Mouse (Mus musculus) spleen, adult 18-20 months (tissue): Measurements from ENCODE around the gene Rasgrp2.

Source experiments
- DNase-seq, 2 experiments: peaks; one replicate each; pipeline ENCODE4 v3.0.0; 2022; ENCODE audit warnings: mixed read lengths in 2 of 2

The Rasgrp2 gene

DNA sequence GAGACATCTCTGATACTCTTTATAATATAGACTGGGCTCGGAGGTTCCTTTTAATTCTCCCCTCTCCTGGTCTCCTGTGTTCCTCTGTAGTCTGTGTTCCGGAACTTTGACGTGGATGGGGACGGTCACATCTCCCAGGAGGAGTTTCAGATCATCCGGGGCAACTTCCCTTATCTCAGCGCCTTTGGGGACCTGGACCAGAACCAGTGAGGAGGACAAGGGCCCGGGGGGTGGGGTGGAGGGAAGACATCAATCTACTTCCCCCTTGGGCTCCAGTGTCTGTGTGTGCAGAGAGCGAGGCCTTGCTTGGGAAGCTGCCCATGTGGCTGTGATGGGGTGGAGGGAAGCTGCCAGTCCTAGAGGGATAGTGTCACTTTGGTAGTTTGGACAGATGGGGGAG is 9.6 kb downstream of the Rasgrp2 start:
- no peak for DNase-seq

DNA sequence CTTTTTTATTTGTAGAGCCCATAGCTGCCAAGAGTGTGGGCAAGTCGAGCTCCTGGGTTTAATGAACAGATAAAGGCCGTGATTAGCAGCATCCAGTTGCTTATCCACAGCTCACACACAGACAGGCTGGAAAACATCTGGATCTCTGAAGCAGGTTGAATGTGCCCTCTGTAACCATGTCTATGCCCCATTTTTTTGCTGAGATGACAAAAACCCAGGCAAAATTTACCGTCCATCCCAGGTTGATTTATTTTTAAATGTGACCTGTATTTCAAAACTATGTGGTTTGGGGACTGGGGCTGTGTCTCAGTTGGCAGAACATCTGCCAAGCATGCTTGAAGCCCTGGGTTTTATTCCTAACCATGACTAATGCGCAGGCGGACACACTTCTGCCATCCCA is 10.0 kb downstream of the Rasgrp2 start:
- no peak for DNase-seq

DNA sequence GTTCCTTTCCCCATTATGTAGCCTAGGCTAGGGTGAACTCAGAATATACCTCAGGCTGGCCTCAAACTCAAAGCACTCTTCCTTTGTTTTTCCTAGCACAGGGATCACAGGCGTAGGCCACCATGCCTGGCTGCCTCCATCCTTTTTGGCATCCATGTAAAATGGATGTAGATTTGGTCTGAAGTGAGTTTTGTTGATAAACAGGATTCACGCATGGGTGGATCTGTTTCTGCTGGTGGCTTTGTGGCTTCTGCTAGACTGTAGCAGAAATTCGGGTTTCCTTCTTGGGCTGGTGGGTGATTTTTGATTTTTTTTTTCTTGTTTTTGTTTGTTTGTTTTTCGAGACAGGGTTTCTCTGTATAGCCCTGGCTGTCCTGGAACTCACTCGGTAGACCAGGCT is 10.8 kb downstream of the Rasgrp2 start:
- no peak for DNase-seq

DNA sequence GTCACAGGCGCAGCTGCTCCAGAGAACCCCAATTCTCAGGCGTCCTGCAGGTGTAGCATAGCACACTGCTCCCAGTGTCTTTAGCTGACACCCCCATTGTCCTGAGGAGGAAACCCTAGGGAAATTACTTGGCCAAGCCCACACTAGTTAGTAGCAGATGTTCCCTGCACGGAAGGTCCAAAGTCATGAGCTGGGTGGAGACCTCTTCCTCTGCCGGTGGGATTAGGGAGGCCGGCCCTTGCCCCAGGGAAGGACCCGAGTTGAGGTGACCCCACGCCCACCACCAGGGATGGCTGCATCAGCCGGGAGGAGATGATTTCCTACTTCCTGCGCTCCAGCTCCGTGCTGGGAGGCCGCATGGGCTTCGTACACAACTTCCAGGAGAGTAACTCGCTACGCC is 13.7 kb downstream of the Rasgrp2 start:
- no peak for DNase-seq

DNA sequence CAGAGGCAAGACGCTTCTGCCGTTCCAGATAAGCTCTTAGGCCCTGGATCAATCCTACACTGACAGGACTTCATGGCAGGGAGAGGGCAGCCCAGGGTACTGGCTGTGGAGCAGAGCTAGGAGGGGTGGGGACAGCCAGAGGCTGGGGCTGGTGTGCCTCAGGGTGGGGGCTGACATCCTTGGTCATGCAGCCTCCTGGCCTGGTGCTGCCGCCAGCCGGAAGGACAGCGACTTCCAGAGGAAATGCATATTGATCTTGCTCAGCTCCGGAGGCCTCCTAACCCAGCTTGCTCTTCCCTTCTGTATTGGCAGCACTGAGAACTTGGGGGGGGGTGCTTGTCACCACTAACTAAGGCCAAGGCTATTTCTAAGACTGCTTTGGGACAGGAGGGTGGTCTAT is 16.3 kb downstream of the Rasgrp2 start:
- DNase-seq = no peak

DNA sequence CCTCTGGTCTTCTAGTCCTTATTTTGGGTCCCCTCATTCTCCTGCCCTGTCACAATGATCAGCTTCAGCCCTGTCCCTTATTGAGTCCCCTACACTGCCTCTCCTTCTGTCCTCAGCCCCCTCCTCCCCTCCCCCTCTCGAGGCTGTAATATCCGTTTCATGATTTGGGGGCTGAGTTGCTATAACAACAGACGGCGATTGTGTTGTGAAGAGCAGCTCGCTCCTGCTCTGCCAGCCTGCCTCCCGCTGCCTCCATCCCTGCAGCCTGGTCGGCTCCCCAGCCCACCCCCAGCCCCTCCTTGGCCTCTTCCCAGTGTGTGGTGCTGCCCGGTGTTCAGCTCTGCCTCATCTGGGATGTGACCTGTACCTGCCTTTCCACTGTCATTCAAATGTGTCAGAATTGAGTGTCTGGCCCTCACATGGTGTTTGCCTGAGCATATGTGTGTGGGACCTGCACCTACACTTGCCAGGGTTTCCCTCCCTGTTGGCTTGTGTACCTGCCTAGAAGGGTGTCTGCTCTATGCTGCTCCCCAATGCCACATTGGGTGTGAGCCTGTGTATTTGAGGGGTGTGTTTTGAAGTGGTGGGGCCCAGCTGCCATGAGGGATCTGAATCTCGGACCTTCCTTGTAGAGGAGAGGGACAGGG is 17.1 kb downstream of the Rasgrp2 start:
- no peak for DNase-seq

DNA sequence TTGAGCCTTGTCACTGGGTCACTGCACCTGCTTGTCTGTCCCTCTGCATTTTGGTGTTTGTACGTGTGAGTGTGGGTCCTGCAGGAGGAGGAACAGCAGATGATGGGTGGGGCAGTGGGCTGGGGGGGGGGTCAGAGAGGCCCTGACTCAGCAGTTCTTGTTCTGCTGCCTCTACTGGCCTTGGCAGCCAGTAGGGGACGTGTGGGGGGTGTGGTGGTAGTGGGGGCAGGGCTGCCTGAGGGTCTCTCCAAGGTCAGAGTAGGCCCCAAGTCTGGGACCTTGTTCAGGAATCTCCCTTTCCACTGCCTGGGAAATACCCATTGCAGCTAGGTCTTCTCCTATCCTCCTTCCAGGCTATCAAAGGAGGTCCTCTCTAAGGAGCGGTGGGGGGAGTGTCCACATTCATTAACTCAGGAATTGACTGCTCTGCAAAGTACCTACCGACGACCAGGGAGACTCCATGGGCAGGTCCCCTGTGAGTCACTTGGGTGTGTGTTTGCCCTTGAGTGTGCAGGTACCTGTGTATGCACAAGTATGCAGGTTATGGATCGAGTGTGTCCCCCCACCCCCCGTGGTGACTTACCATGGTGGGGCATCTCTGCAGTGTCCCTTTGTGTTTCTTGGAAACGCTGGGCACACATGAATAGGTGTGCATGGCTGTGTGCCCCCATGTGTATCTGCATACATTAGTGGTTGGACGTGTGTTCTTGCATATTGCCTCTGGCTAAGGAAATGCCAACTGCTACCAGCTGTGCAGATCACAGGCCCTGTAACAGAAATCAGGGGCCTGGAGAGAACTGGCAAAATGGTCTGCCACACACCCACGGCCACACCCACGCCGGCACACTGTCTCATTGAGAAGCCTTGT is 18.0 kb downstream of the Rasgrp2 start:
- DNase-seq = no peak

DNA sequence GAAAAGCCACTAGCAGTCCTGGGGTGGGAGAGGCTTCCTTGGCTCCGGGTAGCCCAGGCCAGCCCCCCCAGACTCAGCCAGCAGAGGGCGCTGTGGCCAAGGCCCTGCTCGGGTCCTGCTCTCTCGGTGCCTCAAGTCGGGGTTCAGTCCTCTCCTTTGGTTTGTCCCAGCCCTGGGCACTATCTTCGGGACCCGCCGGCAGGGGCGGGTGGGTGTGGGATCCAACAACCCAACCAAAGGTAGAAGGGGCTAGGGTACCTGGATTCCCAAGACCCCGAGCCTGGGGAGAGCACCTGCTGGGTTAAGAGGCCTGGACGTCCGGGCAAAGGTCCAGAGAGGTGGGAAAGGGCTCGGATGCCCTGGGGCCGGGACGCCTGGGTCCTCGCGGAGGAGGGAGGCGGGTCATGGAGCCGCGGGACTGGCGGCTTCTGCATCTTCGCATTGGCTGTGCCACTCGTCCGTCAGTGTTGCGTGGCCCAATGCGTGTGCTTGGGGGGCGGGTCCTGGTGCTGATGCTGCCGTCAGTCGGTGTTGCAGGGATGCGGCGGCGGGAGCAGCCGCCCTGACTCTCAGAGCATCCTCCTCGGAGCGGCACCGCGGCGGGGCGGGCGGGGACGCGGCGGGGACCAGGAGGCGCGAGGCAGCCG is 19.2 kb downstream of the Rasgrp2 start, which contains the start of gene Nrxn2:
Nrxn2 (plus strand) TSS at position 499 of the 647 bp plus-strand sequence.
- DNase-seq = peak; percentile 73 to 85

DNA sequence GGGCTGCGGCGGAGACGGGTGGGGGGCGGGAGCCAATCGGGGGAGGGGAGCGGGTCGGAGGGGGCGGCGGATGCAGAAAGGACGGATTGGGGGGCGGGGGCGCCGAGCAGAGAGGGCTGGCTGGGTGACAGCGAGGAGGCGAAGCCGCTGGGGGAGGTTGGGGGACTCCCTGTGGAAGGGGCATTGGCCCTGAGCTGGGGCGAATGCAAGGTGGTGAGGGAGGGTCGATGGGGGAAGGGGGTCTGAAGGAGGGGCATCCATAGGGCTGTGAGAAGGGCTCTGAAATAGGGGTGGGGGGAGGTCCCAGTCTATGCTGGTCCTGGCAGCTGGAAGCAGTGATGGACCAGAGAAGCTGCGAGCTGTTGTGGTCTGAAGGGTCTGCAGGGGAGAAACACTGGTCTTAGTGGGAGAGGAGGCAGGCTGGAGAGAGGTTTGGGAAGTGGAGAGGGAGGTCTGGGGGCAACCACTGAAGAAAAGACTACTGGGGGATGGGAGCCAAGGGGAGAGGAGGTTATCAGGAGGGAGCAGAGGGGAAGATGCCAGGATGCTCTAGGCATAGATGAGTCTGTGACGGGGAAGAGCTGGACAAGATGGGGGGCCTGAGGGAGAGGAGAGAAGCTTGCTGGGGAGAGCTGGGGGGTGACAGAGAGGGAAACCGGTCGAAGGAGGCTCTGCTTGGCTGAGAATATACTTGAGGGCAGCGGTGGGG is 20.0 kb downstream of the Rasgrp2 start:
- DNase-seq = no peak

DNA sequence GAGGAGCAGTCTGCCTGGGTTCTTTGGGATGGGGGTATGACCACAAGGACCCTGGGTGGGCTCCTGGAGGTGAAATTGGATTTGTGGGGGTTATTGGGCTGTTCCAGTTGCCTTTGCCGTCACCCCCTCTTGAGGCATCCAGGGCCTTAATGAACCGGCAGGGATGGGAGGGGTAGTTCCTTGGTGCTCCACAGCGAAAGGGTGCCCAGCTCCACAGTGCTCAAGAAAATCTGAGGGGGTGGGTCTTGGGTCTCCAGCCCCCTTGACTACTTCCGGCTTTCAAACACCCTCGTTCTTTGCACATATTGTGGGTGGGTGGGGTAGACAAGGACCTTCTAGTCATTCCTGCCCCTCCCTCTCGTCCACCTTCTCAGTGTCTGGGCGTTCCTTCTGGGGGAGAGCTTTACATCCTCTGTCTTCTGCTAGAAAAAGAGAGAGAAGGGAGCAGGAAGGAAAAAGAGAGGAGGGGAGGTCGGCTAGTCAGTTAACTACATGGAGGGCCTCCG is 20.7 kb downstream of the Rasgrp2 start:
- no peak for DNase-seq

DNA sequence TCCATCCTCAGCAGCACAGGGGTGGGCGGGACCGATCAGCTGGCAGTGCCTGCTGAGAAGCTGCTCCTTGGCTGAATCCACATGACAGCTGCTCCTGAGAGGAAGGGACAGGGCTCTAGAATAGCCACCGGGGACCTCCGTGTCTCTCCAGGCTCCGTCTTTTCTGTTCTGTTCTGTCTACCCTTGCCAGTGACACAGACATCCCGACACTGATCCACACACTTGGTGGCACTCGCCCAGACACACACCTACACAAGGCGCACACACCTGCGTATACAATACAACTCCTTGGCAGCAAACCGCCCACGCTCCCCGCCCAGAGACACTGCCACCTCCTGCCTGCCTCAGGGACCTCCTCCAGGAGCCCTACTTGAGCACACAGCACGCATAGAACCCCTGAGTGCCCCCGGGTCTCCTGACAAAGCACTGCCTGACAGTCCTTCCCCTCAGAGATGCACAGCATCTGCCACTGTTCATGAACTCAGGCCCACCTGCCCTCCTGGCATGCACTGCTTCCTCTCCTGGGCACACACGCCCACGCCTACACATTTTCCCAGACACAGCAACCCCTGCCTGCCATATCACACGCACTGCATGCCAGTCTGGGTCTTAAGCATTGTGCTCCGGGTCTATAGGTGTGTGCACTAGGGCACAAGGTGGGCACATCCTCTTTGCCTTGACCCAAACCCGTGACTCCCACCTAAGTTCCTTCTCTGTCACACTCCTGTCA is 21.5 kb downstream of the Rasgrp2 start:
- DNase-seq = no peak

DNA sequence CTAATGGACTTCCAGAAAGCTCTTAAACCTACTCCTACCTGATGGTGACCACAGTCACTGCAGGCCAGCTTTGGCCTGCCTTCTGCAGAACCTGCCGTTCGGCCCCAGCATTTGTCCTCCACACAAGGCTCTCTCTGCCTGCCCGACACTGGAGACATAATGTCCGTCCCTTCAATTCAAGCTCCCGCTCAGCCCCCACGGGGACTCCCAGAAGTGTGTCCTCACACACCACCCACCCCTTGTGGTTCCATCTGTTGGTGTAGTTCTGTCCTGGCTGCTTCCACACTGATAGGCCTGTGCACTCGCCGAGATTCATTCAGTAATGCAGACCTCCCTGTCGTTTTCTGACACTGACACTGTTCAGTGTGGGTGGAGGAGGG is 22.1 kb downstream of the Rasgrp2 start:
- DNase-seq = no peak

DNA sequence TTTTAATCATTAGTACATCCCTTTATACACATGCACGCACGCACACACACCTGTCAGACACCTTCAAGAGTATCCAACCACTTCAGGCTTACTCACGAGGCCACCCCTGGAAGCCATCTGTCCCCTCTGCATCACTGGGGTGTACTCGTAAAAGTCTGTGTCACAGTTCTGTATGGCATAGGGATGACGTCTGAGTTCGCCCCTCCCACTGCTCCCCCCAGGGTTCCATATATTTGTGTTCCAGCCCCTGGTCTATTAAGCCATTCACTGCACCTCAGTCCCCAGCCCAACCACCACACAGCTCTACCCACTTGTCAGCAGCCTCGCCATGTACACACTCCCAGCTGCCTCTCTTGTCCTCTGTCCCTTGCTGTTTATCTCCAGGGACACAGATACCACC is 22.9 kb downstream of the Rasgrp2 start:
- DNase-seq = no peak

DNA sequence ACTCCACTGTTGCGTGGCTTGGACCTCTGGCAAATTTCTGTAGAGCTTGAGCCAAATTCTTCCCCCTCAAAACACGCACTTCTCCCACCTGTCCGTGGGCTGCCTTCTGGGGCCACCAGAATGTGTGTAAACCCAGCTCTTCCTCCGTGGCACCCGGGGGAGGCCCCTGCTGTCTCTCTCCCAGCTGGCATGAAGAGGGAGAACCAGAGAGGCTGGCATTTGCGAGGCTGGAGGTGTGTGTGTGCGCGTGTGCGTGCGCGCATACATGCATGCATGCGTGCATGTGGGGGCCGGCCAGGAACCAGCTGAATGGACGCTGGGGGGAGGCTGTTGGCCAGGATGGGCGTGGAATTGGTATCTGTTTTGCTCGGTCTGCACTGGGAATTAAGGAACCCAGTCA is 24.1 kb downstream of the Rasgrp2 start:
- DNase-seq = no peak

DNA sequence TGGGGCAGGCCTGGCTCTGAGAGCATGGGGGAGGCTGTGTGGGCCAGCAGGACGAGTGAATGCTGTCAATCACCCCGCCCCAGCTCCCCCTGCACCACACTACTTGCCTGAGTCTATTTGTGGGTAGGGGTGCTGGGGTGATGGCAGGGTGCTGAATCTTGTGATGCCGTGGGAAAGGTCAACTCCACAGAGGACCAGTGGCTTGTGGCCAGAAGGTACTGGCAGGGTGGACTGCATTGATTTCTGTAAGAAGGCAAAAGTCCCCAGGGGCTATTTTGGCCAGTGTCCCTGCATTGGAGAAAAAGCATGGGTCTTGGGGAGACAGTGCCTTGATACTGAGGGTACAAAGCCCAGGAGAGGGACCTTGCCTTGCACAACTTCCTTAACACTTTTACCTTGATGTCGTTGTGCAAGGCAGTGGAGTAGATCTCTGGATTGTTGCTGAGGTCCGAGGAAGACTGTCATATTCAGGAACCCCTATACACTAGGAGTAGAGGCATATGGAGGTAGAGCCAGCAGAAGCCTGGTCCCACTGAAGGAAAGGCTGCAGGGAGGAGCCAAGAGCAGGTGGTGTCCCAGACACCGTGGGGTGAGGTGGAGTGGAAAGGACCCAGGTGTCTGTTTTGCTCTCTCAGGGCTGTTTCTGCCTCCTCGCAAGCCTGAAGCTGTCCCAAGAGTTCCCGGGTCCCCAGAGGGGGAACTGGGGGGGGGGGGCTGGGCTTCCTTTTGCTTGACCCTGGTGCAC is 25.2 kb downstream of the Rasgrp2 start:
- no peak for DNase-seq

DNA sequence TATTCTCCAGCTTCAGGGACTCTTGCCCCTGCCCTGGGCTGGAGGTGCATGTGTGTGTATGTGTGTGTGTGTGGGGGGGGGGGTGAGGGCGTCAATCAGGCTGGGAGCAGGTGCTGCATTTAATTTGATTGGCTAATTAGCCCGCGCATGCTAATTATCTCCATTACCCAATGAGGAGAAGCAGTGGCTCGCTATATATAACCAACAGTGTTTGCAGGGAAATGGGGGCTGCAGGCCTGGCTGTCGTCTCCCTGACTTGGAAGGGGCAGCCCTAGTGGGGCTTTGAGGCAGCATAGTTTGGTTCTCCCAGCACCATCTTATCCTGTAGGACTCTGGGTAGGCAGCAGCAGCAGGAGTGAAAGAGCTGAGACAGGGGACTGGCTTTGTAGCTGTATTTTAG is 26.5 kb downstream of the Rasgrp2 start:
- DNase-seq = no peak

DNA sequence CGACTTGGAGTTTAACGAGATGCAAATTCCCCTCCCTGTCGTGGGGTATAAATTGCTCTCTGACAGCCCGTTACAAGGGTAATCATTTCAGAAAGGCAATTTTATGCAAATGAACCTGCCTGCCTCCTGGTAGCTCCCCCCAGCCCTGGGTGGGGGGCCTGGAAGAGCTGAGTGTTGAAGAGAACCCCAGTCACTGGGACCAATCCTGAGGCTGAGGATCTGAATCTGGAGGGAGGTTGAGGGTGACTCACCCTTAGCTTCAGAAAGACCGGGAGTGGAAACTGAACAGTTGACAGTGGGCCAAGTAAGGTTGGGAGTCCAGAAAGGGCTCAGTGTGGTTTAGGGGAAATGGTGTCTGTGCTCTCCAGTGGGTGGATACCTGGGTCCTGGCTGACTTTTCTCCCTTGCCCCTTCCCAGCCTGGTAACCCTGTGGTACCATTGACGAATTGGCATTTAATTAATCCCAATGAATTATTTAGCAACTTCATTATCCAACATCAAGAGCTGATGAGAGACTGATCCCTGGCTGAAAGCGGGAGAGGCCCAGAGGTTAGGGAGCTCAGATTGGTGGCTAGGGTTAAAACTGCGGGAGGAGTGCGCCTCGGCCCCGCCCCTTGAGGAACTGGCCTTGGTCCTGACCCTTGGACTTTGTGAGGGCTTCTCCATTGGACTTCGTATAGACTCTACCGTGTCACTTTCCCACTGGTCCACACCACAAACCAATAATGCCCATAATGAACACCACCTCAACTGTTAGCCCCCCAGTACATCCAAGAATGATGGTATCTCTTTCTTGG is 27.8 kb downstream of the Rasgrp2 start:
- peak in 1 of 2 experiments; percentile 46 for DNase-seq

DNA sequence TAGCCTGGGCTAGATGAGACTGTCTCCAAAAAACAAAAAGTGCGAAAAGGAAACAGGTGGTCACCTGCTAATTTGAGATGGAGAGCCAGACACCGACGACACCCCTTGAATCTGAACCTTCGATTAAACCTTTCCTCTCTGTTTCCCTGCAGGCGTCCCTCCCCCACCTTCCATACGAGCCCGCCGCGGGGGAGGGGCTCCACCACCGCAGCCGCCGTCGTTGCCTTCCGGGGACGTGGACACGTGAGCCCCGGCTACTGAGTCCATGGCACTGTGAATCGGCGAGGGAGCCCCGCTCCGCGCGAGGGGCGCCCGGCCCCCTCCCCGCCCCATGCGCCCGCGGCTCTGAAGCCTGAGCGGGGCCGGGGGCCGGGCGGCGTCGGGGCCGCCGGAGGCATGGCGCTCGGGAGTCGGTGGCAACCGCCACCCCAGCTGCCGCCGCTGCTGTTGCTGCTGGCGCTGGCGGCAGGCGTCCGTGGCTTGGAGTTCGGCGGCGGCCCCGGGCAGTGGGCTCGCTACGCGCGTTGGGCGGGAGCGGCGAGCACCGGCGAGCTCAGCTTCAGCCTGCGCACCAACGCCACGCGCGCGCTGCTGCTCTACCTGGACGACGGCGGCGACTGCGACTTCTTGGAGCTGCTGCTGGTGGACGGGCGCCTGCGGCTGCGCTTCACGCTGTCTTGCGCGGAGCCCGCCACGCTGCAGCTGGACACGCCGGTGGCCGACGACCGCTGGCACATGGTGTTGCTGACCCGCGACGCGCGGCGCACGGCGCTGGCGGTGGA is 28.7 kb downstream of the Rasgrp2 start:
- DNase-seq = no peak

DNA sequence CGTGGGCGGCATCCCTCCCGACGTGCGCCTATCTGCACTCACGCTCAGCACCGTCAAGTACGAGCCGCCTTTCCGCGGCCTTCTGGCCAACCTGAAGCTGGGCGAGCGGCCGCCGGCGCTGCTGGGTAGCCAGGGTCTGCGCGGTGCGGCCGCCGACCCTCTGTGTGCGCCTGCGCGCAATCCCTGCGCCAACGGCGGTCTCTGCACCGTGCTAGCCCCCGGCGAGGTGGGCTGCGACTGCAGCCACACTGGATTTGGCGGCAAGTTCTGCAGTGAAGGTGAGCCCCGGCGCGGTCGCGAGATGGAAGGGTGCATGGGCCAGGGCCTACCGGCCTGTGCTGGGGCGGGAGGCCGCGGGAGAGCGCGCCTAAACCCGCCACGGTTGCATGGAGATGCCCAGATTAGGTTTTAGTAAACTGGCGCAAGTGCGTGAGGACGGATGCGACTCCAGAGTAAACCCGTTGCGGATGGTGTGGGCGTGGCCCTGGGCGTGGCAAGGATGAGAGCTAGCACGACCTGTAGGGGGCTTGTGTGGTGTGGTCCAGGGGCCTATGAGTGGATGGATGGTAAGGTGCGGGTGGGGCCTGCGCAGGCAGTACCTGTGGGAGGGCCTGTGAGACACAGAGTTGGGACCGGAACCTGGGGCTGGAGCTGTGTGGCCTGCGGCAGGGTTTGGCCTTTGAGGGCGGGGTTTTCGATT is 29.5 kb downstream of the Rasgrp2 start:
- no peak for DNase-seq
